Mouse (Mus musculus) kidney, adult 8-10 months (tissue): ENCODE measurements around the gene Syt3.

Experiments
- DNase-seq, 2 experiments: peaks; one replicate each; pipeline ENCODE4 v3.0.0; 2022

The Syt3 gene

DNA sequence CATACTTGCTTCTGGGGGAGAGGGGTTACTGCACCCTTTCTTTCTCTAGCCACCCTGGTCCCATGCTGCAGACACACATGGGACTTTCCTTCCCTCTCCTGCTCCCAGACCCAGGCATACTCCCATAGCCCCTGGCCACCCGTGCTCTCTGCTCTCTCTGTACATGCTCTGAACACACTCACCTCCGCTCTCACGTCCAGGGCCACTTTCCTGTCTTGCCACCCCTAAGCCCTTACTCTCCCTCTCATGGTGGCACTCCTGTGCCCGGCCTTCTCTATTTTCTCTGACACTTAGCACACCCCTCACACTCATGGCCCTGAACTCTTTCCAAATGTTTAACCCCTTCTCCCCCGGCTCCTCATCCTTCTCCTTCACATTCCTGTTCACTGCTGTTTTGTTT, 25.9 kb upstream of the Syt3 start:
- DNase-seq, result no peak

DNA sequence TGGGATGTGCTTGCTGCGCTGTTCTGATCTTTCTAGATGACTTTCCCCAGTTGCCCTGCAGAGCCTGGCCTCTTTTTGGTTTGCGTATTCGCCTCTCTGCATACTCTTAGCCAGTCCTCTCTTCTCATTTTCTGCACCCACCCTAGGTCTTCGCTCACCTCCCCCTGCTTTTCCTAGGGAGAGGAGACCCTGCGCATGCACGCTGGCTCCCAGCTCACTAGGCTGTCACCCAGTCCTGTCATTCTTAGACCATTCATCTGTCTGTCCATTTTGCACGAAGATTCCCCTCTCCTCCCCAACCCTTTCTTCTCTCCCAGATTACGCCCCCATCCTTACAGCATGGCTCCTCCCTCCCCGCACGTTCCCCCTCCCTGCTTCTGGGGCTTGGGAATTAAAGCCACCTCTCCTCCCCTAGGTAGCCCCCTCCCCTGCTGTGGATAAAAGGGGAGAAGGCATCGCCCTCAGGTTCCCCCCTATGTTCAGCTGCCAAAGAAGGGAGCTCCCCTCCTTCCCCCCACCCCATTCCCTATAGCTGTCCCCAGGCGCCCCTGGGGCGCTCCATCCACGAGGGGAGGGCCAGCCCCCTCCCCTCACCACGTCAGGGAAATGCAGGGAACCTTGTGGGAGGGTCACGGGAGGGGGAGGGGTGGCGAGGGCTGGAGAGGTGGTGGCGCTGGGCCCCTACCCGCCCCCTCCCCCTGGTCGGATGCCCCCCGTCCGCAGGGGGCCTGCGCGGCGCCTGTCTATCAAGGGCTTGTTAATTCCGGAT, 24.8 kb upstream of the Syt3 start:
- DNase-seq, result no peak

DNA sequence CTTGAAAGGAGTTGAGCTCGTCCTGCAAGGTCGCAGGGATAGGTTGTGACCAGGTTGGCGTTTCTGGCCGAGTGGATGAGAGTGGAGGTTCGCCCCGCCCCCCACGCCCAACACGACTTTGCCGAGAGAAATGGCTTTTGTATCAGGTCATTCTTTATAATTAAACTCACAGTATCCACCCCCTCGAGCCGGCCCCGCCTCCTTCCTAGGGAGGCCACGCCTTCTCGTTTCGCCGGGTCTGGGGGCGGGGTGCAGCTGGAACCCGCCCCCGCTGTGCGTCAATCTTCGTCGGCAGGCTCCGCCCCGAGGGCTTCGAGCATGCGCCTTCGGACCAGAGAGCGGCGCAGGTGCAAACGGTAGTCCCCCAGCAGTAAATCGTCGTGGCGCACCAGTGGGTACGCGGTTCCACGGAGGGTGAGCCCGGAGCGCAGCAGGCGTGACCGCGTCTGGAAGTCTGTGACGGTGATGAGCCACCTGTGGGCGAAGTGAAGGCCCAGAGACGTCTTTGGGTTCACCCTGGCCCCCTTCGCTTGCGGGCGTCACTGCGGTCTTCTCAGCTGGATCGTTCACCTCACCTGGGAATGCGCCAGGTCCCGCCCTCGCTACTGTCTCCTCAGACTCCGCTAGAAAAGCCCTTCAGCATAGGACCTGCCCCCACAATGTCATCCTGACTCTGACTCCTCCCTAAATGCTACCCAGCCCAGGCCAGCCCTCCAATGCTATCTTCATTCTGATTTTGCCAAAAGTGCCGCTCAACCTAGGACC, 23.8 kb upstream of the Syt3 start:
- peak; percentile 92 to 96 for DNase-seq

DNA sequence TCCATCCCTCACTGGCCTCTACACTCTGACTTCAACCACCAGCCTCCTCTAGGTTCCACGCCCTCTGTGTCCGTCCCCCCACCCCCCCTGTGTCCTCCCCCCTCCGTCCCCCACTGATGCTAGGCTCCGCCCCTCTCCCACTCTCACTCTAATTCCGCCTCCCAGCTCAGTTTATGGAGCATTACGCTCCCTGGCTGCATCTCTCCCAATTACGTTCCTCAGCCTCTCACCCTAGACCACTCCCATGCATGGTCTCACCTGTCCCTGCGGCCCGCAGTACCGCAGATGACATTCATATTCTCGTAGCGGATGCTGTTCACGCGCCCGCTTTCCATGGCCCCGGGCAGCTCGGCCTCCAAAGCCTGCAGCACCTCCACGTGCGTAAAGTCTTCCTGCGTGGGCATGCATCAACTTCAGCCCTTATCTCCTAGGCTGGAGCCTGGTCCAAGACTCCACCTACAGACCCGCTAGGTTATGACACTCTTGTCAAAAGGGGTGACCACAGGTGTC, 23.1 kb upstream of the Syt3 start:
- no peak for DNase-seq

DNA sequence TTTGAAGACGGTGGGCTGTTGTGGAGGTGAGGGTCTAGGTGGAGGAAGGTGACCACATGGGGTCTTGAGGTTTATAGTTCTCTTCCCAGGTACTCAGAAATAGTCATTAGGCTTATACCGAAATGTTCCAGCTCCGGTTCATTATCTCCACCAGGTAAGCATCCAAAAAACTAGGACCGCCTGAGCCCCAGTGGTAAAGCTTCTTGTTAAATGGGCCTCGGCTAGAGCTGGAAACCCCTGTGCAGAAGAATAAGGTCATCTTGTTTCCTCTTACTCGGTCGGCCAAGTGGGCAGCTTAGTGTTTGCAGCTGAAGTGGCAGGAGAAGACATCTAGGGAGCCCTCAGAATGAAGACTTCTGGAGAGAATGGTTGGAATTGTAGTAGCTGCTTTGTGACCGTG, 11.2 kb upstream of the Syt3 start:
- no peak for DNase-seq

DNA sequence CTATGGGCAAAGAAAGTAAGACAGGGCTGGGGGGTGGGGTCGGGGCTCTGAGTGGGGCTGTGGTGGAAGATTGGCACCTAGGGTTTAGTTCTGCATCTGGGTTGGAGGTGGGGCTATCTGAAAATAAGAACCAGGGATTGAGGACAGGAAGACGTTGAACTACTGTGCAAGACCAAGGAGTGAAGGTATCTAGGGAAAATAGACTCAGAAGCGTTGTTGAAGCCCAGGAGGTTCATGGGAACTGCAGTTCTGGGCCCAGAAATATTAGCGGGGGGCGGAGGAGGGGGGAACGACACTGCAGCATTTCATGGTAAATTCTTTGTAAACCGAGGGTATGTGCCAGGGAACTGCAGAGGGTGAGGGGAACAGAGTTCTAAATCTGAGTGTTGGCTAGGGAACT, 10.4 kb upstream of the Syt3 start:
- DNase-seq, result no peak

DNA sequence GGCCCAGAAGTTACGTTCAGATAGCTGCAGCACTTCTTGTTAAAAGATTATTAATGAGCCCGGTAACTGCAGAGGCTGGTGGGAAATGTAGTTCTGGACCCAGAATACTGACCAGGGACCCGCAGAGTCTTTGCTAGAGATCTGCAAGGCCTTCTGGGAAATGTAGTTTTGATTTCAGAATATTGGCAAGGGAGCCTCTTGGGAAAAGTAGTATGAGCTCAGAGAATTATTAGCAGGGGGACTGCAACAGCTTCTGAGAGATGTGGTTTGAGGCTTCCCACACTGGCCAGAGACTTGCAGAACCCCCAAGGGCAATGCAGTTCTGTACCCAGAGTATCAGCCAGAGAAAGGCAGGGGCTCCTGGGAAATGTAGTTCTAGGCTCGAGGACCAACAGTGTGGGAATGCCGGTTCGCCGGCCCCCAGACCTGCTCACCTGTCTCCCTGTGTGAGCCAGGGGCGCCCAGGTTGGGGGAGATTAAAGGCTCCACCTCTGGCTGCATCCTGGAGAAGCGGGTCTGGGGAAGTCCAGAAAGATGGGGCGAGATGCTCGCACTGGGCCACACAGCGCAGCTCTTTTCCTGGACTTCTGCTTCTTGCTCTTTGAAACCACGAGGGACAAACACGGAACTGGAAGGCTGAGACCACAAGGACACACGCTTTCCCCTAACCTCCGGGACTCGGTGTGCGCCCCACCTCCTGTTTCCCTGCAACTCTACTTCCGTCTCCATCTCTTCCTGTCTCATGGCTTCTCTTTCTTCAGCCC, 9.8 kb upstream of the Syt3 start:
- DNase-seq, result peak; percentile 90 to 96

DNA sequence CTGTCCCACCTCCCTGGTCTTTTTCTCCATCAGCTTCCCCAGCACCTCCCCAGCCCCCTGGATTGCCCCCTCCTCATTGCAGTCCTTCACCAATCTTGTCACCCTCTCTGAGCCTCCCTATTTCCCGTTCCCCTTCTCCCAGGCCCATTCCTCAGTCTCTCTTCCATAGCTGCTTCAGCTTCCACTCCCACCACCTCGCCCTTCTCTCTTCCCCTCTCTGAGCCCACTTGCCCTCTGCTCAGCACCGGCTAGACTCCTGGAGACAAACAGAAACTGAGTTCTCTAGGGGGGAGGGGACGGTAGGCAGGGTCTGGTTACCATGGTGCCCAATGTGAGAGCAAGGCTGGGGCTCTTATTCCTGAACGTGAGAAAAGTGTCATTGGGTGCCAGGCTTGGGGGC, 9.1 kb upstream of the Syt3 start:
- DNase-seq, result no peak

DNA sequence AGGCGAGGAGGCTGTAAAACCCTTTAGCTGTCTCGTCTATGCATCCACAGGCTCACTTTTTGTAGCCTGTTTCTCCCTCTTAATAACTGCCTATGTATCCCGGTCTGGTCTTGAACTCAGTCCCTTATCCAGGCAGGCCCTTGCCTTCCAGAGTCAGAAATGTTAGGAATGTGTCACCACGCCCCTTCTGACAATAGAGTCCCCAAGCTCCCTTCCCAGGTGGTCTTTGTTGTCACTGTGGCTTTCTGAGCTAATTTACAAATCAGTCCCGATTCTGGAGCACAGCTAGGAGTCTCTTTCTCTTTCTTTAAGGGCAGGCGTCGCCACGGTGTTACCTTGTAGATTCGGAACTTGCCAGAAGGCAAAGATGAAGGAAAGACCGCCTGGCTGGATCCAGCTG, 8.7 kb upstream of the Syt3 start:
- no peak for DNase-seq

DNA sequence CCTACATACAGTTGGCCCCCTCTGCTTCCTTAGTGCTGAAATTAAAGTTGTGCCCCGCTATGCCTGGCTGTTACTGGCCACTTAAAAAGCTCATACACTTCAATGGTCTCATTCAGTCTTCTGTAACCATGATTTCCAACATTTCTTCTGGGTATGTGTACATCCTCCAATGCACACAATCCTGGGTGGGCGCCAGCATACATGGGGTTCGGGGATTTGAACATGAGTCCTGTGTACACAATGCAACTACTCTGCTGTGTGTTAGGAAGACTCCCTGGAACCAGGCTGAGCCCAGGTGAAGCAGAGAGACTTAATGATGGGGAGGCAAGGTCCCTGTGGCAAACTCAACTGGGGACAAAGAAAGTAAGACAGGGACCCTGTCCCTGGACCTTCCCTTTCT, 8.1 kb upstream of the Syt3 start:
- no peak for DNase-seq

DNA sequence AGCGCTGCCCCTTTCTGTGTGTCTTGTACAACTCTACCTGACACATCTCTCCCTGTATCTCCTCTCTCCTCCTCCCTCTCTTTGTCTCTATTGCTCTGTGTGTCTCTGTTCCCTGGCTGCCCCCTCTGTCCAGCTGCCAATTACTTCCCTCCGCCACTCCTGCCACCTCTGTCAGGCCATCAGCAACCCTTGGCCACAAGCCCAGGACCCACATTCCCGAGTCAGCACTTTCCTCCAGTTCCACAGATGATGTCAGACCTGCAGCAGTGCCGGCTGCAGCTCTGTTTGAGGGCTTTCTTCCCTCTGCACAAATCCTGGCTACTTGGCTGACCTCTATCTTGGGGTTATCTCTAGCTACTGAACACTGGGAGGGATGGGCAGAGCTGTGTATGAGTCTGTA, 5.6 kb upstream of the Syt3 start:
- peak; percentile 59 to 79 for DNase-seq

DNA sequence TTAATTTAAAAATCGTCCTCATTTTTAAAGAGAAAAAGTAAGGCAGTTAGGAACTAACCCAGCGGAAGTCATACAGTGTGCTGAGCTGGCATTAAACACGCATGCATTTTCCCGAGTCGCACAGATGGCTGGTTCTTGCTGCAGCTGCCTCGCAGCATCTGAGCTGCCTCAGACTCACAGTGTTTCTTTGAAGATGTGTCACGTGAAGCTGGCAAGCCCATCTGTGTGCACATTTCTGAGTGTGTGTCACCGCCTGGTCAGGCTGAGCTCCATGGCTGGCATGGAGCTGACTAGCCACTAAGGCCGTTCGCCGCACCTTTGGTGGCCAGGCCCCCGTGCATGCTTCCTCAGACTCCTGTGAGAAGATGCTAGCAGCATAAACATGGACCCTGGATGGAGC, 1.4 kb upstream of the Syt3 start:
- no peak for DNase-seq

DNA sequence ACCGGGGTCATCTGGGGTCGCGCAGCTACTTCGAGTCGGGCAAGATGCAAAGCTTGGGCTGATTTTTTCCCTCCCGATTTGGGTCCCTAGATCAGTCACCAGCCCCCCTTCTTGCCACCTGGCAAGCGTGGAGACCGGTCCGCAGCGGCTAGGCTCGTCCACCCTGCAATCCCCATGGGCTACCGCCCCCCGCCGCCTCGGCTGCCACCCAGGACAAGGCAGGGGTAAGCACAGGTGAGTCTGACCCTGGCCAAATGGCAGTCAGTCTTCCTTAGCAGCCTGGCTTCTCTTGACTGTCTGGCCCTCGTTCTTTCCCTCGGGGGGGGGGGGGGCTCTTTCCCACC, 786 bp downstream of the Syt3 start:
- DNase-seq, result no peak

DNA sequence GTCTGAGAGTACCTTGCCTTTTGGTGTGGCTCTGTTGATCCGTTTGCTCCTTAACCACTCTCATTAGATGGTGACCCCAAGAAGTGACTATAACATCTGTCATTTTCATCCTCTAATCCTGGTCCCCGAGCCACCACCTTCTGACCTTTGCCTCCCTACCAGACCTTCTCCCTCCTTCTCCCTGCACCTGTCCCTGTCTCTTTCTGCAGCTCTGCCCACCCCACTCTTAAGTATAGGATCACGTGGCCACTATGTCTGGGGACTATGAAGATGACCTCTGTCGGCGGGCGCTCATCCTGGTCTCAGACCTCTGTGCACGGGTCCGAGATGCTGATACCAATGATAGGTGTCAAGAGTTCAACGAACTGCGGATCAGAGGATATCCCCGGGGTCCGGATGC, 1.8 kb downstream of the Syt3 start, which contains the start of gene 1700008O03Rik:
TSS of gene 1700008O03Rik (minus strand) at position 101 of the 400 bp plus-strand sequence.
- DNase-seq, result no peak

DNA sequence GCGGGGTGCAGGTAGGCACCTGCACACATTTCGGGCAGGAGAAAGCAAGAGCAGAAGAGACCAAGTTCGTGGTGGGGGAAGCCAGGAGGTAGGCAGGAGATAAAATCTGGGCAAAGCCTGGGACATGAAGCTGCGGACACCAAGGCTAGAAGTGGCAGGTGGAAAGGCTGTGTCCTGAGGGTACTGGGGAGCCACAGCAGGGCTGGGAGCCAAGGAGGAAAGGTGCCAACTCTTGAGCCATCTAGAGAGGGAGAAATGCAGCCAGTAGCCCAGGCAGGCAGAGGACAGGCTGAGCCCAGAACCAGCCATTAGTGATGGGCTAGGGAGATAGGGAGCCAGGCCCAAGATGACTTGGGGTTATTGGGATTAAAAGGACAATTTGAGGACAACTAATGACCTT, 7.9 kb downstream of the Syt3 start:
- no peak for DNase-seq

DNA sequence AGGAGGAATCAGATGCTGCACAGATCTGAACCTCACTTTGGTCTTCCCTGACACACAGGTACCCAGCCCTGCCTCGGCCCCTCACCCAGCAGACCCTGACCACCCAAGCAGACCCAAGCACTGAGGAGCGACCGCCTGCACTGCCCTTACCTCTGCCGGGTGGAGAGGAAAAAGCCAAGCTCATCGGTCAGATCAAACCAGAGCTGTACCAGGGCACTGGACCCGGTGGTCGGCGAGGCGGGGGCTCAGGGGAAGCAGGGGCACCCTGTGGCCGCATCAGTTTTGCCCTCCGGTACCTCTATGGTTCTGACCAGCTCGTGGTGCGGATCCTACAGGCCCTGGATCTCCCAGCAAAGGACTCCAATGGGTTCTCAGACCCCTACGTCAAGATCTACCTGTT, 8.4 kb downstream of the Syt3 start:
- no peak for DNase-seq

DNA sequence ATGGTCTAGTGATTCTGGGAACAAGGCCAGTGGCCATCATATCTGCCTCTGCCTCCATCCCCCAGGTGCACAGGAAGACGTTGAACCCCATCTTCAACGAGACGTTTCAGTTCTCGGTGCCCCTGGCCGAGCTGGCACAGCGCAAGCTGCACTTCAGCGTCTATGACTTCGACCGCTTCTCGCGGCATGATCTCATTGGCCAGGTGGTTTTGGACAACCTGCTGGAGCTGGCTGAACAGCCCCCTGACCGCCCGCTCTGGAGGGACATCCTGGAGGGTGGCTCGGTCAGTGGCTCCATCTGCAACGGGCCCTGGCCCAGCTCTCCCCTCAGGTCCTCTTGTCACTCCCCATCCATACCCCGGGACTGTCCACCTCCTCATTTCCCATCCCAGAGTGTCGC, 9.4 kb downstream of the Syt3 start:
- DNase-seq, result no peak

DNA sequence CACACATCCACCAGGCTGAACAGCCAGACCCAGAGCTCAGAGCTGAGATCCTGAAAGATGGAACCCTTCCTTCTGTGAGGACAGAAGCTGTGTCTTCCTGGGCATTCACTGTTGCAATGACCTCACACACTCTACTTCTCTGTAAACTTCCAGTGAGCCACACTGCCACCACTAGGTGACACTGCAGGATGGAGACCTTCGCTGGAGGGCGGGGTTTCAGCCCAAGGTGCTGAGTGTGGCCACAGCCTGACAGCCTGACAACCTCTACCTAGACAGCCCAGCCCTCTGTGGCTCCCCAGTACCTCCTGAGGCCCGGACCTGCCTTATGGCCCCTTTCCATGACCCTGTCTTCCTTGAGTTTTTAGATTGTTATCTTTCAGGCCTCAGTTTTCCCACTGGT, 14.7 kb downstream of the Syt3 start:
- DNase-seq, result peak; percentile 21 to 60

DNA sequence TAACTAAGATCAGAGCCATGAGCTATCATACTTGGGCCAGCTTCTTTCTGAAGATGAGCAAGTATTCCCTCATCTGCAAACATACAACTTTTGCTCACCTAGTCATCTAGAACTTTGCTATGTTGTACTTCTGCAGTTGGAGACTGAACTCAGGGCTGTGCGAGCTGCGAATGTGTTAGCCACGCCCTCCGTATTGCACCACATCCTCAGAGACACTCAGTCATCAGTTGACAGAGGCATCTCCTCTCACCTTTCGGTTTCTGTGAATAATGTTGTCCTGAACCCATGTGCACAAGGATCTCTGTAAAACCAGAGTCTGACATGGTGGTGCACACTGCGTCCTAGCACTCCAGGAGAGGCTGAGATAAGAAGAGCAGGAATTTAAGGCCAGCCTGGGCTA, 17.8 kb downstream of the Syt3 start:
- no peak for DNase-seq

DNA sequence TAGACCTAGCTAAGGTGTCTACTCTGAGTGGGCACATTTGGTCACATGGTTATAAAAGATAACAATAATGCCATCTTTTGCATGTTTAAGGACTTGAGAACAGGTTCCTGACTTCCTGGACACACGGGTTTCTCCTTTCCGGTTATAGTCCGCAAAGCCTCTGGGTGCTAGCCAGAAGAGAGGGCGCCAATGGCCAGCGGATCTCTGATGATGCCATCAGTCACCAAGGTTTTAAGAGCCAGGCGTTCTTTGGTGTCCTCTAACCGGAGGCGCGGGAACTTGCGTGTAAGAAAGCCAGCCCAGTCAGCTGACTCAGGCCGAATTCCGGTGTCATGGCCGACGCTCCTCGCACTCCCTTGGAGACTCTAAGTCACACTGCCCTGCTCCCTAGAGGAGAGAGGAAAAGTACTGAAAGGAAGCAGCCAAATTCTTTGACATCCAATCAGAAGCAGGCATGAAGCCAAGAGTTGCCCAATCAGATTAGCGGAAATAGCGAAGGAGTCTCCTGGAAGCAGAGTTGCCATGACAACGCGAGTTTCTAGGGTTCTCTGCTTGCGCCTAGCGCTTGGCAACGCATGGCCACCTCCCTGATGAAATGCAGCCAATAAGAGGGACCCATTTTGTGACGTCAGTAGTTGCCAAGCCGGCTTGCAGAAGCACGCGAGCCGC, 21.6 kb downstream of the Syt3 start:
- DNase-seq, result peak; percentile 84 to 89

DNA sequence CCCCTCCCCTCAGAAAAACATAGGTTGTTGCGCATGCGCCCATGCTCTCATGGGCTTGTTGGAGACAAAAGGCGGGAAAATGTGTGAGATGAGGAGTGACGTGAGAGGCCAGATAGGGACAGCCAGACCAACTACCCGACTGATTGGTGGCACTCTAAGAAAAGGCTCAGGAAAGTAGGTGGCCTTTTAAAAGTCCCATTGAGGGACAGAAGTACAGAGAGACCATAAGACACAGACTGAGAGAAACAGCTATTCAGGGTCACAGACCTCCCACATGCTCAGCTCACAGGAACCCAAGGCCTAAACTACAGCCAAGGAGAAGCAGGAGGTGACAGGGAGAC, 22.1 kb downstream of the Syt3 start:
- no peak for DNase-seq

DNA sequence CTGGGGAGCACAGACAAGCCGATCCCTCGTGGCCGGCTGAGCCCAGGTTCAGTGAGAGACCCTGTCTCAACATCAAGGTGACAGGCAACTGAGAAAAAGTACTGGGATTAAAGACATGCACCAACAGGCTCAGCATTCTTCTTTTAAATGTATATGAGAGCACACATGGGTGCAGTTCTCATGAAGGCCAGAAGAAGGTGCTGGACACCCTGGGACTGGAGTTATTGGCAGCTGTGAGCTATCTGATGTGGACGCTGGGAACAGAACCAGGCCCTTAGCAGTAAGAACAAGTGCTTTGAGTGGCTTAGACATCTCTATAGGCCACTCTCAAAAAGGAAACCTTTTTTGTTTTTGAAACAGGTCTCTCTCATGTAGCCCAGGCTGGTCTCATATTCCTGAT, 27.2 kb downstream of the Syt3 start:
- no peak for DNase-seq

DNA sequence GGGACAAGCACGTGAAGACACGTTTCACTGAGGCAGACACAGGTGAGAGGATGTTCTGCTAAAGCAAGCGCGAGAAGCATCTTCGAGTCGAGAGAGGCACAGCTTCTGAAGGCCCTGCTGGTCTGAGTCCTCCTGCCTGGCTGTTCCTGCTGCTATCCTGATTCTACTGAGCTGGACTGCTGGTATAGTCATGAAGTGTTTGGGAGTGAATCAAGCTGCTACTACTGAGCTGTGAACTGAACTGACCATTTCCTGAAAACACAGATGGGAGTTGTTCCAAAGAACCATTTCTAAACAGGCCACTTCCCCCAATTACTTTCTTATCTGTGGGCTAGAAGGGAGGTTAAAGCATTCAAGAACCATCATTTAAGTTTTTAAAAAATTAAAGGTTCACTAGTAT, 29.4 kb downstream of the Syt3 start:
- no peak for DNase-seq
